Mouse (Mus musculus): ENCODE data around the gene Bcl2a1c. TPM values are rescaled to one million over a fixed set of nuclear protein-coding genes. Genes with fewer than 3 reads are reported as not detected.
"Not testable (repeated sequence)": the region's sequence is repeated elsewhere in the genome, so short reads cannot be mapped to it uniquely, and the experiment has no call there.

Gene Bcl2a1c
- polyA plus RNA-seq, 1 experiment = not detected

DNA sequence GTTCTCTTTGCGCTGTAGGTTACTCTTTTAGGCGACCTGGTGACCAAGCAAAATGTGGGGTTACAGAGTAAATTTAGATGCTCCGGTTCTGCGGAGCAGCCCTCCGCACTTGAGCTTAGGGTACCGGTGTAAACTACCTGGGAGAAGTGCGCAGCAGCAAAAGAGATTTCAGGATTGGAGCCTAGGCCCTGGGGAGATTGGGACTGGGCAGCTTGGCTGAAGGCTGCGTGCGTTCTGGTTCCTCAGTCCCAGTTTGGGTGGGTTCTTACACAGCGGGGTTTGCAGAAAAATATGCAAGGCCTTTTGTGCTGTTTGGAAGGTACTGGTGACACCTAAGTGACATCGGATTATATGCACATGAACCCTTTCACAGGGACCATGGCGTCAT, 38.5 kb downstream of the Bcl2a1c start:
- 10% methylated on average over 12 of the region's 12 CpGs for WGBS

DNA sequence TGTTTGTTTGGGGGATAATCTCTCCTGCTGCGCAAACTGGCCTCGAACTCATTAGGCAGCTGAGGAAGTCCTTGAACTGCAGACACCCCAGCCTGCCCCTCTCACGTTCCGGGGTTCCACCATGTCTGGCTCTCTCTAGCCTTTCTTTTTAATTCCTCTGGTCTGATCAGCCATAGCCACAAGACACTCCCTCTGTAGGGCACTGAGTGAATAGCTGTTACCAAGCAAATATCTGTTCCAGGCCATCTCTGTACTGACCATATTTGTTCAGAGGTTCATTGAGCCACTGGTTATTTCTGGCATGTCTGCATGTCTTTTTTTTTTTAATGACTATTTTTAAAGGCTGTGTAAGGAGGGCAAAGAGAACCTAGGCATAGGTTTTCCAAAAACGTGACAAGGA, 39.5 kb downstream of the Bcl2a1c start:
- H3K4me3 ChIP-seq (ENCODE audit: extremely low read depth, insufficient read depth, insufficient read length); H3K27ac ChIP-seq (ENCODE audit: insufficient read depth, low read length); DNase-seq (ENCODE audit: low read depth in 1 of 2, low spot score in 2 of 2); H3K4me1 ChIP-seq (ENCODE audit: control insufficient read depth, insufficient read depth, insufficient read length); H3K27me3 ChIP-seq (ENCODE audit: control insufficient read depth, insufficient read depth, low read length); H3K36me3 ChIP-seq (ENCODE audit: control insufficient read depth, insufficient read depth, low read length): not testable (repeated sequence)
- WGBS = 49% methylated on average over 5 of the region's 5 CpGs

More for the DNA sequence above, 38.5 kb downstream of the Bcl2a1c start:
- H3K4me1 ChIP-seq (ENCODE audit: control insufficient read depth, insufficient read depth, insufficient read length) = peaks cover 6% of the 10 kb centered on the region
- peak overlapping the region; percentile 56; the same call in 1 of the 2 replicates for H3K4me3 ChIP-seq (ENCODE audit: extremely low read depth, insufficient read depth, insufficient read length)
- H3K36me3 ChIP-seq (ENCODE audit: control insufficient read depth, insufficient read depth, low read length) = no peaks in the 10 kb centered on the region
- no peak for TF ChIP-seq POLR2A (IDR thresholded peaks at IDR 0.05; ENCODE audit: low read depth, low read length)
- TF ChIP-seq CTCF (IDR thresholded peaks at IDR 0.05; ENCODE audit: extremely low read depth, insufficient read depth, insufficient read length, insufficient replicate concordance) = no peak
- no peak for DNase-seq (ENCODE audit: low read depth in 1 of 2, low spot score in 2 of 2)
- H3K27me3 ChIP-seq (ENCODE audit: control insufficient read depth, insufficient read depth, low read length) = no peaks in the 10 kb centered on the region
- H3K27ac ChIP-seq (ENCODE audit: insufficient read depth, low read length) = no peak overlapping the region

DNA sequence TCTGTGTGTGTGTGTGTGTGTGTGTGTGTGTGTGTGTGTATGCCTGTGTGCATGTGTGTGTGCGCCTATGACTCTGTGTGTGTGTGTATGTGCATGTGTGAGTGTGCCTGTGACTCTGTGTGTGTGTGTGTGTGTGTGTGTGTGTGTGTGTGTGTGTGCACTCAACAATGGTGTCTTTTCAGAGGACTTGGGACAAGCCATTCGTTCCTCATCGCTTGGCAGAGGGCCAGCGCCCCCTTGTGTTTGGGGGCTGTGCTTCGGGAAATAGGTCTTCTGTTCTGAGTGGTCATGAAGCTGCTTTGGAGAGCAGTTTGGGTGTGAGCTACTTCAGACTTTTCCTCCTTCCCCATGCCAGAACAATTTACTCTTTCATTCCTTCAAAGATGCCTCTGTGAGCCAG, 41.8 kb downstream of the Bcl2a1c start:
- WGBS = 49% methylated on average over 5 of the region's 5 CpGs
- not testable (repeated sequence) for H3K4me1 ChIP-seq (ENCODE audit: control insufficient read depth, insufficient read depth, insufficient read length); H3K4me3 ChIP-seq (ENCODE audit: extremely low read depth, insufficient read depth, insufficient read length); DNase-seq (ENCODE audit: low read depth in 1 of 2, low spot score in 2 of 2); H3K36me3 ChIP-seq (ENCODE audit: control insufficient read depth, insufficient read depth, low read length); H3K27ac ChIP-seq (ENCODE audit: insufficient read depth, low read length); H3K27me3 ChIP-seq (ENCODE audit: control insufficient read depth, insufficient read depth, low read length)

DNA sequence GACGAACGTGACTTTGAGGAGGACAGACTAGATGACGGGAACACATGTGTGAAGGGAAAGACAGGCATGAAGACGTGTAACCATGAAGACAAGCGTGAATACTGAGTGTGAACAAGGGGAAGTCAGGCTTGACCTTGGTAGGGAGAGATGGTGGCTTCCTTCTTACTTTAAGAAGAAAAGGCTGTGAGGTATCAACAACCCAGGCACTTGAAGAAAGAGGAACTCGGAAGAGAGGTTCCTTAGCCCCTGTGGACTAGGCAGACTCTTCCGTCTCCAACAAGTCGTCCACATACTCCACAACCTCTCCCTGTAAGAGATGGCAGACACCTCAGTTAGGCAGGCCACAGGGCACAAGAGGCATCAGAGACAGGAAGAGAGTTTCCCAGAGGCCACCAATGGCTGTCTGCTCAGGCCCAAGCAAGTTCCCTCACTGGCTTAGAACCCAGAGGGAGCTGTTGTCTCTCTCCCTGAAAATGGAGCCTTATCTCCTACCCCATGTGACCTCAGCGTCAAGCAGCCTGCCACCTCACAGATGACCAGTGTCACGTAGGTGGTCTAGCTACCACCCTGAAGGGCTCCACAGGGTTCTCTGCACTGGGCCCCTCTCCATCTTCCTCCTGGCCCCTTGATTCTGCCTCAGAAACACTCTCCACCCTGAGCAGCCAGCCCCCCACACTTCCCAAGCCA, 45.5 kb downstream of the Bcl2a1c start:
- no peaks in the 10 kb centered on the region for H3K27me3 ChIP-seq (ENCODE audit: control insufficient read depth, insufficient read depth, low read length)
- H3K27ac ChIP-seq (ENCODE audit: insufficient read depth, low read length) = no peak overlapping the region
- H3K4me3 ChIP-seq (ENCODE audit: extremely low read depth, insufficient read depth, insufficient read length) = no peak overlapping the region
- TF ChIP-seq CTCF (IDR thresholded peaks at IDR 0.05; ENCODE audit: extremely low read depth, insufficient read depth, insufficient read length, insufficient replicate concordance) (no peak), POLR2A (IDR thresholded peaks at IDR 0.05; ENCODE audit: low read depth, low read length) (no peak)
- WGBS = 64% methylated on average over 10 of the region's 10 CpGs
- no peaks in the 10 kb centered on the region for H3K4me1 ChIP-seq (ENCODE audit: control insufficient read depth, insufficient read depth, insufficient read length)
- peaks cover 6% of the 10 kb centered on the region; the same call in 1 of the 2 replicates for H3K36me3 ChIP-seq (ENCODE audit: control insufficient read depth, insufficient read depth, low read length)
- DNase-seq (ENCODE audit: low read depth in 1 of 2, low spot score in 2 of 2) = no peak

GRCm38 (mm10) chr9:114377168-114377567, 47.2 kb downstream of the Bcl2a1c start:
- H3K4me1 ChIP-seq (ENCODE audit: control insufficient read depth, insufficient read depth, insufficient read length) = no peaks in the 10 kb centered on the region
- H3K36me3 ChIP-seq (ENCODE audit: control insufficient read depth, insufficient read depth, low read length) = peaks cover 6% of the 10 kb centered on the region; the same call in 1 of the 2 replicates
- H3K4me3 ChIP-seq (ENCODE audit: extremely low read depth, insufficient read depth, insufficient read length) = no peak overlapping the region
- whole genome bisulfite sequencing = 91% methylated on average over 10 of the region's 10 CpGs
- no peak for DNase-seq (ENCODE audit: low read depth in 1 of 2, low spot score in 2 of 2)
- TF ChIP-seq POLR2A (IDR thresholded peaks at IDR 0.05; ENCODE audit: low read depth, low read length) = no peak
- TF ChIP-seq CTCF (IDR thresholded peaks at IDR 0.05; ENCODE audit: extremely low read depth, insufficient read depth, insufficient read length, insufficient replicate concordance) = no peak
- H3K27ac ChIP-seq (ENCODE audit: insufficient read depth, low read length) = no peak overlapping the region
- H3K27me3 ChIP-seq (ENCODE audit: control insufficient read depth, insufficient read depth, low read length) = no peaks in the 10 kb centered on the region

GRCm38 (mm10) chr9:114379871-114380270, 49.9 kb downstream of the Bcl2a1c start:
- TF ChIP-seq POLR2A (IDR thresholded peaks at IDR 0.05; ENCODE audit: low read depth, low read length) (no peak), CTCF (IDR thresholded peaks at IDR 0.05; ENCODE audit: extremely low read depth, insufficient read depth, insufficient read length, insufficient replicate concordance) (no peak)
- Histone ChIP-seq H3K27ac (ENCODE audit: insufficient read depth, low read length) (no peak overlapping the region), H3K36me3 (ENCODE audit: control insufficient read depth, insufficient read depth, low read length) (peaks cover 6% of the 10 kb centered on the region; the same call in 1 of the 2 replicates), H3K4me1 (ENCODE audit: control insufficient read depth, insufficient read depth, insufficient read length) (no peaks in the 10 kb centered on the region), H3K27me3 (ENCODE audit: control insufficient read depth, insufficient read depth, low read length) (no peaks in the 10 kb centered on the region), H3K4me3 (ENCODE audit: extremely low read depth, insufficient read depth, insufficient read length) (no peak overlapping the region)
- DNase-seq (ENCODE audit: low read depth in 1 of 2, low spot score in 2 of 2) = no peak
- 96% methylated on average over 12 of the region's 12 CpGs for WGBS

Other genes with a start within 250 kb of the Bcl2a1c start
- gene Crtap, start 60.5 kb downstream of the Bcl2a1c start, polyA plus RNA-seq (2012; rRNA removed) = 37.1 and 49.2 TPM in 2 replicates
- 21.8 and 23.9 TPM in 2 replicates for gene Glb1, start 70.9 kb downstream of the Bcl2a1c start, polyA plus RNA-seq (2012; rRNA removed)
- 10.2 and 11.2 TPM in 2 replicates for gene Tmppe, start 71.0 kb downstream of the Bcl2a1c start, polyA plus RNA-seq (2012; rRNA removed)
- gene Ccr4, start 174.8 kb downstream of the Bcl2a1c start, polyA plus RNA-seq (2012; rRNA removed) = 2.6 and 4.0 TPM in 2 replicates
- gene C130032M10Rik, start 185.6 kb downstream of the Bcl2a1c start, polyA plus RNA-seq (2012; rRNA removed) = not detected in 2 replicates
- 0.05 and 0.06 TPM in 2 replicates for gene Trim71, start 234.2 kb downstream of the Bcl2a1c start, polyA plus RNA-seq (2012; rRNA removed)

All from spleen, adult 2 months (tissue).